Mouse (Mus musculus): Measurements from ENCODE around the gene Ppp1r36. TPM values are rescaled to one million over a fixed set of nuclear protein-coding genes. Genes with fewer than 3 reads are reported as not detected.

Gene Ppp1r36
- polyA plus RNA-seq, 1 experiment from 2014 or later = 3.2 TPM

DNA sequence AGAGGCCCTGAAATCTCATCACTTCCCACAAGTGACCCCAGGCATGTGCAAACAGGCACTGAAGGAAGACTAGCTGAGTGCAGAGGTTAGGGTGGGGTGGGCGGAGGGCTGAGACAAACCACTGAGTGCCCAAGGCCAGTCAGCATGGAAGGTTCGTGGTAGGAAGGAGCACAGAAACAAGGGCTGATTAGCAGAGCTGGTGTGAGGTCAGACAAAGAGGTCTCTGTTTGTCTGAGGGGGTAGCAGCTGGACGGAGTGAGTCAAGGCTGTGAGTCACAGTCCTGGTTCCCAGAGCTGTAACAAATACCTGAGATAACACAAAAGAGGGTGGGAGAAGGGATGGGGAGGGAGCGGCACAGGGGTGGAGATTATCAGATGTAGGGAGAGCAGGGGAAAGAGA is 41.7 kb downstream of the Ppp1r36 start:
- no peak overlapping the region for H3K4me2 ChIP-seq
- H3K9ac ChIP-seq = no peak overlapping the region
- ATAC-seq (ENCODE audit: insufficient read depth, low FRiP score, low read depth) = peak; percentile 90
- peaks cover 4% of the 10 kb centered on the region; the same call in 1 of the 2 replicates for H3K4me1 ChIP-seq
- H3K27ac ChIP-seq = peak overlapping the region; percentile 67; the same call in 1 of the 2 replicates
- no peak overlapping the region for H3K4me3 ChIP-seq (replicated peaks)
- 40% methylated on average over 4 of the region's 4 CpGs for WGBS
- H3K36me3 ChIP-seq = no peaks in the 10 kb centered on the region
- H3K27me3 ChIP-seq (replicated peaks) = no peaks in the 10 kb centered on the region
- H3K9me3 ChIP-seq = no peaks in the 10 kb centered on the region

DNA sequence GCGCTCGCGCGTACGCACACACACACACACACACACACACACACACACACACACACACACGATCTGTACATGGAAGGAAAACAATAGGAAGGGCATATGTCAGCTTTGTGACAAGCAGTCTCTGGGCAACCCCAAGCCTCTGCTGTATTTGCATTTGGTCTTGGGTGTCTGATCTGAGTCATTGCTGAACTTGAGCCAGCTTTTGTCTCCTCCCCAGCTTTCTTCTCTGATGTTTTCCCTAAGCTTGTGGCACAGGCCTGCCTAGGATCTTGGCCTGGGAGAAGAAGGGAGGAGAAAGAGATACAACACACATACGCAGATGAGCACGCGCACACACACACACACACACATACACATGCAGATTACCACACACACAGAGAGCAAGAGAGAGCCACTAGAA is 46.1 kb downstream of the Ppp1r36 start:
- Histone ChIP-seq H3K4me1 (peaks cover 4% of the 10 kb centered on the region), H3K4me3 (replicated peaks) (no peak overlapping the region), H3K27me3 (replicated peaks) (no peaks in the 10 kb centered on the region), H3K9me3 (no peaks in the 10 kb centered on the region), H3K4me2 (no peak overlapping the region), H3K27ac (no peak overlapping the region; the same call in 1 of the 2 replicates), H3K36me3 (no peaks in the 10 kb centered on the region), H3K9ac (no peak overlapping the region)
- 0 out of 2 replicates have a peak, but pooled peaks have one; percentile 5 for ATAC-seq (ENCODE audit: insufficient read depth, low FRiP score, low read depth)
- 73% methylated on average over 9 of the region's 9 CpGs for WGBS

DNA sequence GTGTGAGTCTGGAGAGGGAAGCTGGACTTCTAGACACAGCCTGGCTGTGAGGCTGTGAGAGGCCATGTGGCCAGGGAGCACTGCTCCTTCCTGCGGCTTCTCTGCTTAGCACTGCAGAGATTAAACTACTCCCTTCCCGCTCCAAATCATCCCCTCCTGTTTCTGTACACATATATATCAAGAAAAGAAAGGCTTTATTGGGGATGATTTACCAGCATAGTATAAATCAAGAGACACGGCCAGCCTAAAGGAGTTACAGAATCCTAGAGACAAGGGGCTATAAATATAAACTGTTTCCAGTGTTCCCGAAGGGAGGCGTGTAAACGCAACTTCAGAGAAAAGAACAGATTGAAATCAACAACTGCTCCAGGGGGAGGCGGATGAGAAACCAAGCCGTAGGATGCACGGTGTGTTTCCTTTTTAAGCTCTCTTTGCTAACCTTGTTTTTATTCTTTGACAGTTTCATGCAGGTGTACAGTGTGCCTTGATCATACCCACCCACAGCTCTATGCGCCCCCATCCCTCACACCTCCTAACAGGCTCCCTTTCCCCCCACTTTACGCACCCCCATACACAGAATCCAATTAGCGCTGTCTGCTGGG is 47.4 kb downstream of the Ppp1r36 start:
- Histone ChIP-seq H3K4me3 (replicated peaks) (no peak overlapping the region), H3K36me3 (no peaks in the 10 kb centered on the region), H3K27ac (no peak overlapping the region), H3K4me1 (peaks cover 4% of the 10 kb centered on the region), H3K9ac (no peak overlapping the region), H3K9me3 (no peaks in the 10 kb centered on the region), H3K4me2 (no peak overlapping the region), H3K27me3 (replicated peaks) (no peaks in the 10 kb centered on the region)
- WGBS = 46% methylated on average over 12 of the region's 12 CpGs
- ATAC-seq (ENCODE audit: insufficient read depth, low FRiP score, low read depth) = no peak; the same call in 1 of the 2 replicates

GRCm38 (mm10) chr12:76466651-76467050 is 49.3 kb downstream of the Ppp1r36 start:
- no peaks in the 10 kb centered on the region for H3K27me3 ChIP-seq (replicated peaks)
- H3K4me3 ChIP-seq (replicated peaks) = no peak overlapping the region
- WGBS = 69% methylated on average over 7 of the region's 7 CpGs
- H3K27ac ChIP-seq = no peak overlapping the region
- no peak overlapping the region for H3K9ac ChIP-seq
- H3K4me2 ChIP-seq = no peak overlapping the region
- H3K4me1 ChIP-seq = peaks cover 4% of the 10 kb centered on the region
- ATAC-seq (ENCODE audit: insufficient read depth, low FRiP score, low read depth) = no peak
- H3K9me3 ChIP-seq = no peaks in the 10 kb centered on the region
- H3K36me3 ChIP-seq = no peaks in the 10 kb centered on the region

- Histone ChIP-seq H3K36me3 (no peaks in the 10 kb centered on the region), H3K27me3 (replicated peaks) (no peaks in the 10 kb centered on the region), H3K9me3 (no peaks in the 10 kb centered on the region), H3K9ac (no peak overlapping the region), H3K4me2 (no peak overlapping the region), H3K4me1 (peaks cover 4% of the 10 kb centered on the region), H3K4me3 (replicated peaks) (no peak overlapping the region), H3K27ac (no peak overlapping the region)
- WGBS = 53% methylated on average over 7 of the region's 7 CpGs
- no peak for ATAC-seq (ENCODE audit: insufficient read depth, low FRiP score, low read depth)
These were observed 49.9 kb downstream of the Ppp1r36 start for GRCm38 (mm10) chr12:76467256-76467655.

GRCm38 (mm10) chr12:76472046-76472445 is 54.7 kb downstream of the Ppp1r36 start:
- ATAC-seq (ENCODE audit: insufficient read depth, low FRiP score, low read depth) = no peak
- 6% methylated on average over 4 of the region's 4 CpGs for WGBS

DNA sequence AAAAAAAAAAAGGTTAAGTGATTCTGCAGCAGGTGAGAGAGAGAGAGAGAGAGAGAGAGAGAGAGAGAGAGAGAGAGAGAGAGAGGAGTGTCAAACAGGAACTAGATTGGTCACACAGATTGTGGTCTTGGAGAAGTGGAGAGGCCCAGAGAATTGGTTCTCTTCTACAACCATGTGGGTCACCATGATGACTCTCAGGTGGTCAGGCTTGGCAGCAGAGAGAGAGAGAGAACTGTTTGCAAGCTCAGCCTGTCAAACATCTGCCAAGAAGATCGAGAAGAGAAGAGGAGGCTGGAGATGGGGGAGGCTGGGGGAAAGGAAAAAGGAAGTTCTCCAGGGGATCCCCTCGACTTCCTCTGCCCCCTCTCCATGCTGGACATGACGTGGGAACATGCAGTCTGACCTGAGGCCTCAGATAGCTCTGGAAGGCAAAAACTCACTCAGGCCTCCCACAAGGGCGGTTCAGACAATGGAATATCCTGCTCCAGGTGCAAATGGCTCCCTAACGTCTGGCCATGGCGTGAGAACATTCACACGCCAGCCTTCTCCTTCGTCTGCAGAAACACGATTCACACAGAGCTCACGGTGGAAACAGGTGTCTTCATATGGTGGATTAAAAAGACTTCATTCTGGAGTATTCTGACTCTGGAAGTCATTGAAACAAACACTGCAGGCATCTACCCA is 56.4 kb downstream of the Ppp1r36 start:
- no peak overlapping the region for H3K4me2 ChIP-seq
- ATAC-seq (ENCODE audit: insufficient read depth, low FRiP score, low read depth) = no peak
- no peaks in the 10 kb centered on the region for H3K9me3 ChIP-seq
- no peak overlapping the region for H3K27ac ChIP-seq
- no peaks in the 10 kb centered on the region for H3K36me3 ChIP-seq
- H3K4me1 ChIP-seq = peaks cover 4% of the 10 kb centered on the region; the same call in 1 of the 2 replicates
- no peak overlapping the region for H3K4me3 ChIP-seq (replicated peaks)
- H3K27me3 ChIP-seq (replicated peaks) = no peaks in the 10 kb centered on the region
- WGBS = 62% methylated on average over 9 of the region's 10 CpGs
- H3K9ac ChIP-seq = no peak overlapping the region

More at GRCm38 (mm10) chr12:76472046-76472445, 54.7 kb downstream of the Ppp1r36 start:
- H3K27ac ChIP-seq = no peak overlapping the region
- no peak overlapping the region for H3K9ac ChIP-seq
- H3K9me3 ChIP-seq = no peaks in the 10 kb centered on the region
- H3K4me3 ChIP-seq (replicated peaks) = no peak overlapping the region
- no peaks in the 10 kb centered on the region for H3K36me3 ChIP-seq
- no peaks in the 10 kb centered on the region for H3K4me1 ChIP-seq
- H3K27me3 ChIP-seq (replicated peaks) = no peaks in the 10 kb centered on the region
- no peak overlapping the region for H3K4me2 ChIP-seq

DNA sequence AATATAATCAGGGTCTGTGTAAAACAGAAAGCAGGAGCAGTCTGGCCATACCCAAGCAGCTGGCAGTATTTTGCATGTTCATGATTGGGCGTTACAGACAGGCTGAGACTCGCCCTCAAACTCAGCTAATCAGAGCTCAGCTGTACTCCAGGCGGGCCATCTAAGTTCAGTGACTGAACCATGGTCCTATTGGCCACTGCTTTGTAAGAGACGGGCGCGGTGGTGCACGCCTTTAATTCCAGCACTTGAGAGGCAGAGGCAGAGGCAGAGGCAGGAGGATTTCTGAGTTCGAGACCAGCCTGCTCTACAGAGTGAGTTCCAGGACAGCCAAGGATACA is 56.9 kb downstream of the Ppp1r36 start:
- Histone ChIP-seq H3K4me1 (peaks cover 10% of the 10 kb centered on the region), H3K9me3 (no peaks in the 10 kb centered on the region), H3K4me2 (no peak overlapping the region), H3K27ac (no peak overlapping the region), H3K27me3 (replicated peaks) (no peaks in the 10 kb centered on the region), H3K4me3 (replicated peaks) (no peak overlapping the region), H3K9ac (no peak overlapping the region), H3K36me3 (no peaks in the 10 kb centered on the region)
- no peak for ATAC-seq (ENCODE audit: insufficient read depth, low FRiP score, low read depth)
- 84% methylated on average over 8 of the region's 8 CpGs for WGBS

- 51% methylated on average over 2 of the region's 2 CpGs for WGBS
- no peak overlapping the region for H3K9ac ChIP-seq
- no peak overlapping the region for H3K4me3 ChIP-seq (replicated peaks)
- no peak overlapping the region for H3K4me2 ChIP-seq
- no peaks in the 10 kb centered on the region for H3K27me3 ChIP-seq (replicated peaks)
- peaks cover 10% of the 10 kb centered on the region for H3K4me1 ChIP-seq
- no peaks in the 10 kb centered on the region for H3K36me3 ChIP-seq
- no peaks in the 10 kb centered on the region for H3K9me3 ChIP-seq
- ATAC-seq (ENCODE audit: insufficient read depth, low FRiP score, low read depth) = no peak
- H3K27ac ChIP-seq = no peak overlapping the region
These were observed 57.5 kb downstream of the Ppp1r36 start for GRCm38 (mm10) chr12:76474802-76475201.

DNA sequence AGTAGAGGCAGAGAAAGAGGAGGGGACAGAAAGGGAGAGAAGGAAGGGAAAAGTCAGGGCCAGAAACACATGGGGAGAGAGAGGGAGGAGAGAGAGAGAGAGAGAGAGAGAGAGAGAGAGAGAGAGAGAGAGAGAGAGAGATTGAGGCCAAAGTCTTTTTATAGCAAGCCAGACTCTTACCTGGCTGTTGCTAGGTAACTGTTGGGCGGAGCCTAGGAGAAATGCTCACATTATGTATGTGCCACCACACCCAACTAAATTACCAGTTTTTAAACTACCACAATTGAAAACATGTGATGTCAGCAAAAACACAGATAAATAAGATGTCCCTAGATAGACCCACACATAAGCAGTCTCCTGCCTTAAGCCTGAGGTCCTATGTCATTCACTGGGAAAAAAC is 58.8 kb downstream of the Ppp1r36 start:
- Histone ChIP-seq H3K4me3 (replicated peaks) (no peak overlapping the region), H3K9ac (no peak overlapping the region), H3K4me1 (peaks cover 10% of the 10 kb centered on the region), H3K27ac (no peak overlapping the region), H3K27me3 (replicated peaks) (no peaks in the 10 kb centered on the region), H3K4me2 (no peak overlapping the region), H3K36me3 (no peaks in the 10 kb centered on the region), H3K9me3 (no peaks in the 10 kb centered on the region)
- 80% methylated on average over 1 of the region's 1 CpGs for WGBS
- no peak for ATAC-seq (ENCODE audit: insufficient read depth, low FRiP score, low read depth)

GRCm38 (mm10) chr12:76478309-76479023 is 61.1 kb downstream of the Ppp1r36 start:
- no peak overlapping the region for H3K9ac ChIP-seq
- H3K4me2 ChIP-seq = peak overlapping the region; percentile 21
- no peak overlapping the region for H3K4me3 ChIP-seq (replicated peaks)
- H3K27me3 ChIP-seq (replicated peaks) = no peaks in the 10 kb centered on the region
- H3K36me3 ChIP-seq = no peaks in the 10 kb centered on the region
- H3K4me1 ChIP-seq = peaks cover 10% of the 10 kb centered on the region
- WGBS = 25% methylated on average over 13 of the region's 14 CpGs
- peak overlapping the region; percentile 50 for H3K27ac ChIP-seq
- ATAC-seq (ENCODE audit: insufficient read depth, low FRiP score, low read depth) = no peak
- no peaks in the 10 kb centered on the region for H3K9me3 ChIP-seq

DNA sequence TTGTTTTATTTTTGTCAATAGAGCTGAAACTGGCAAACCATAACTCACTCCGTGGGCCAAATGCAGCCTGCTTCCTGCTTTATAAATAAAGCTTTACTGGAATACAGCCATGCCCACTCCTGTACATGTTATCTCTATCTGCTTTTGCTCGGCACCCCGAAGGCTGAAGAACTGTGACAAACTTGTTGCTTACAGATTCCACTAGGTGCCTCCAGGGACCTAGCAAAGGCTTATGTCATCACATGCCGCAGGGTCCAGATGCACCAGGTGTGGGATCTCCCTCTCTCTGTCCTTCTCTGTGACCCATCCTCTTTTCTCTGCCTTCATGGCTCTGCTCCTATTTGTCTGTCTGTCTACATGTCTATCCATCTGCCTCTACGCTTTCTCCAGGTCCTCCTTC is 61.8 kb downstream of the Ppp1r36 start:
- Histone ChIP-seq H3K27ac (peak overlapping the region; percentile 50), H3K36me3 (no peaks in the 10 kb centered on the region), H3K4me2 (no peak overlapping the region), H3K27me3 (replicated peaks) (no peaks in the 10 kb centered on the region), H3K4me3 (replicated peaks) (no peak overlapping the region), H3K9me3 (no peaks in the 10 kb centered on the region), H3K4me1 (peaks cover 10% of the 10 kb centered on the region), H3K9ac (no peak overlapping the region)
- WGBS = 53% methylated on average over 5 of the region's 5 CpGs
- no peak; the same call in 1 of the 2 replicates for ATAC-seq (ENCODE audit: insufficient read depth, low FRiP score, low read depth)

Data from stomach, embryonic 15.5 days (tissue).